Mouse (Mus musculus) liver, embryonic 13.5 days (tissue): ENCODE results near the gene Rasal2. TPM values are rescaled to one million over a fixed set of nuclear protein-coding genes. Genes with fewer than 3 reads are reported as not detected.
"Not testable (repeated sequence)": the region's sequence is repeated elsewhere in the genome, so short reads cannot be mapped to it uniquely, and the experiment has no call there.

Experiments
- ATAC-seq: fragments of 200-750 bp; cut with Nextera tagmentation; 2 replicates; pipeline ENCODE4 v1.8.0; 2017; ENCODE audit warnings: low read depth, mild to moderate bottlenecking, moderate number of reproducible peaks, moderate library complexity
- DNase-seq: peaks from one replicate; pipeline ENCODE4 v3.0.0; 2022
- H3K27ac ChIP-seq: fragments of 300-500 bp; sonication (generic); 2 replicates; pipeline ENCODE4 v1.5.1; 2015; ENCODE audit warnings: moderate library complexity, mild to moderate bottlenecking, inconsistent platforms
- H3K27me3 ChIP-seq: fragments of 300-500 bp; sonication (generic); 2 replicates; pipeline ENCODE4 v1.6.1; 2015; ENCODE audit warnings: mild to moderate bottlenecking, inconsistent platforms
- H3K36me3 ChIP-seq: fragments of 300-500 bp; sonication (generic); 2 replicates; pipeline ENCODE4 v1.6.1; 2015; ENCODE audit warnings: mild to moderate bottlenecking, inconsistent platforms
- H3K4me1 ChIP-seq: fragments of 300-500 bp; sonication (generic); replicated peaks from 2 replicates; pipeline ENCODE4 v1.6.1; 2015; ENCODE audit warnings: inconsistent platforms
- H3K4me2 ChIP-seq: fragments of 300-500 bp; sonication (generic); 2 replicates; pipeline ENCODE4 v1.6.1; 2015; ENCODE audit warnings: inconsistent platforms, mild to moderate bottlenecking, moderate library complexity
- H3K4me3 ChIP-seq: fragments of 300-500 bp; sonication (generic); replicated peaks from 2 replicates; pipeline ENCODE4 v1.5.1; 2015; ENCODE audit warnings: mild to moderate bottlenecking, inconsistent platforms
- H3K9ac ChIP-seq: fragments of 300-500 bp; sonication (generic); 2 replicates; pipeline ENCODE4 v1.6.1; 2015; ENCODE audit warnings: mild to moderate bottlenecking, inconsistent platforms
- H3K9me3 ChIP-seq: fragments of 300-500 bp; sonication (generic); replicated peaks from 2 replicates; pipeline ENCODE4 v1.6.1; 2016; ENCODE audit warnings: inconsistent platforms
- WGBS: fragments of 180-500 bp; shearing (Covaris S2); methylation state at CpG from one replicate; pipeline ENCODE4 v1.1.7; 2015; ENCODE audit not compliant: insufficient replicate concordance; 5-methylcytosine and 5-hydroxymethylcytosine counted together
- polyA plus RNA-seq: library from polyadenylated mRNA; unstranded; fragments of >200 nt; fragmentation: Nextera tagmentation; extraction: Ambion mirVana; gene quantifications from 2 replicates; pipeline ENCODE4 v1.2.1, GENCODE M21; 2015

Rasal2 gene
- polyA plus RNA-seq, 1 experiment from 2014 or later: 1.5 TPM

DNA sequence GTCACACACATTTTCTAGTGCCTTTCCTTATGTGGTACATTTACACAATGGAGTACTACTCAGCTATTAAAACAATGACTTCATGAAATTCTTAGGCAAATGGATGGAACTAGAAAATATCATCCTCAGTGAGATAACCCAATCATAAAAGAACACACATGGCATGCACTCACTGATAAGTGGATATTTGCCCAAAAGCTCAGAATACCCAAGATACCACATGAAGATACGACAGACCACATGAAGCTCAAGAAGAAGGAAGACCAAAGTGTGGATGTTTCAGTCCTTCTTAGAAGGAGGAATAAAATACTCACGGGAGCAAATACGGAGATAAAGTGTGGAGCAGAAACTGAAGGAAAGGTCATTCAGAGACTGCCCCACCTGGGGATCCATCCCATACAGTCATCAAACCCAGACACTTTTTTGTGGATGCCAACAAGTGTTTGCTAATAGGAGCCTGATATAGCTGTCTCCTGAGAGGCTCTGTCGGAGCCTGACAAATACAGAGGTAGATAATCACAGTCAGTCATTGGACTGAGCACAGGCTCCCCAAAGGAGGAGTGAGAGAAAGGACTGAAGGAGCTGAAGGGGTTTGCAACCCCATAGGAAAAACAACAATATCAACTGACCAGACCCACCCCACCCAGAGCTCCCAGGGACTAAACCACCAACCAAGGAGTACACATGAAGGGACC lies 175.6 kb downstream of the Rasal2 start:
- not testable (repeated sequence) for H3K4me2 ChIP-seq, H3K36me3 ChIP-seq, DNase-seq, H3K9me3 ChIP-seq, H3K27me3 ChIP-seq, H3K4me1 ChIP-seq, H3K9ac ChIP-seq, H3K27ac ChIP-seq, H3K4me3 ChIP-seq
- peak; percentile 58 for ATAC-seq
- 61% methylated on average over 4 of the region's 4 CpGs for WGBS

DNA sequence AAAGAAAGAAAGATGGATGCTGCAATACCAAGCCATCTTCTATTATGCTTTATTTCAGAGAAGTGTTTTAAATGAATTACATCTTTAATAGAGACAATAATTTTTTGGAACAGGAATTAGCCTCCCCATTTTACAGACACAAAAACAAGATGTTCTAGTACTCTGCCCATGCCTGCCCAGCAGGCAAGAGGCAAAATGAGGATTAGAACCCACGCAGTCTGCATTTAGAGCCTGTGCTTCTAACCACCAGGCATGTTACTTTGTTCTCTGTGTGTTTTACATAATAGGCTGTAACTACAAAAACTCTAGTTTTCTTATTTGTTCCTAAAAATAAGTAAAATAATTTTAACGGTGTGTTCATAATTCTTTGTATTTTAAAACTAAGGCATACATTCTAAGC lies 178.9 kb downstream of the Rasal2 start:
- ATAC-seq: no peak
- H3K27me3 ChIP-seq: no peaks in the 10 kb centered on the region

GRCm38 (mm10) chr1:157232372-157232771 lies 180.0 kb downstream of the Rasal2 start:
- Histone ChIP-seq H3K36me3 (no peaks in the 10 kb centered on the region), H3K4me3 (no peak overlapping the region), H3K9ac (no peak overlapping the region), H3K4me2 (no peak overlapping the region), H3K27me3 (no peaks in the 10 kb centered on the region), H3K4me1 (peaks cover 6% of the 10 kb centered on the region), H3K27ac (no peak overlapping the region), H3K9me3 (no peaks in the 10 kb centered on the region)
- no peak for ATAC-seq
- 44% methylated on average over 4 of the region's 4 CpGs for WGBS
- no peak for DNase-seq

More for the DNA sequence above, 178.9 kb downstream of the Rasal2 start:
- WGBS: 78% methylated on average over 2 of the region's 2 CpGs
- H3K4me1 ChIP-seq: peaks cover 6% of the 10 kb centered on the region
- H3K9ac ChIP-seq: no peak overlapping the region
- no peaks in the 10 kb centered on the region for H3K9me3 ChIP-seq
- DNase-seq: no peak
- H3K4me2 ChIP-seq: no peak overlapping the region
- H3K36me3 ChIP-seq: no peaks in the 10 kb centered on the region
- H3K27ac ChIP-seq: no peak overlapping the region
- no peak overlapping the region for H3K4me3 ChIP-seq

GRCm38 (mm10) chr1:157231016-157231415 lies 181.4 kb downstream of the Rasal2 start:
- no peak for DNase-seq
- no peak overlapping the region for H3K4me3 ChIP-seq
- H3K36me3 ChIP-seq: no peaks in the 10 kb centered on the region
- ATAC-seq: no peak
- no peak overlapping the region for H3K9ac ChIP-seq
- no peaks in the 10 kb centered on the region for H3K4me1 ChIP-seq
- no peaks in the 10 kb centered on the region for H3K27me3 ChIP-seq
- H3K4me2 ChIP-seq: no peak overlapping the region
- no peaks in the 10 kb centered on the region for H3K9me3 ChIP-seq
- H3K27ac ChIP-seq: no peak overlapping the region
- WGBS: 46% methylated on average over 8 of the region's 8 CpGs

DNA sequence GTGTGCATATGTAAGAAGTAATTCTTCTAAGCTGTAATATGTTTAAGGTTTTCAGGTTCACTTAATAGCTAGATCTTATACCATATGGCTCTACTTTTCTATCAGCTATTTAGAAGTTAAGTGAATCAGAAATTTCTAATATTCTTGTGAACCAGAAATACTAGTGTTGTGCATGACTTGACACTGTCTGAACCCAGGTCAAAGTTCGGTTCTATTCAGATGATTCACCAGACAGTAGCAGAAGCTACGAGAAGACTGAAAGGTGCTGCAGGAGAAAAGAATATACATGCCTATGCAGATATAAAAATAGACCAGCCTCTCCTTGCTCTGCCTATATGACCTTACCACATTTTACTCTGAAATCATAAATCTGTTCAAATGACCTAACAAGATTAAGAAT lies 182.0 kb downstream of the Rasal2 start:
- no peak for DNase-seq
- Histone ChIP-seq H3K9me3 (no peaks in the 10 kb centered on the region), H3K27me3 (no peaks in the 10 kb centered on the region), H3K4me1 (no peaks in the 10 kb centered on the region), H3K4me2 (no peak overlapping the region), H3K4me3 (no peak overlapping the region), H3K9ac (no peak overlapping the region), H3K36me3 (no peaks in the 10 kb centered on the region), H3K27ac (no peak overlapping the region)
- ATAC-seq: no peak
- WGBS: 58% methylated on average over 2 of the region's 2 CpGs

DNA sequence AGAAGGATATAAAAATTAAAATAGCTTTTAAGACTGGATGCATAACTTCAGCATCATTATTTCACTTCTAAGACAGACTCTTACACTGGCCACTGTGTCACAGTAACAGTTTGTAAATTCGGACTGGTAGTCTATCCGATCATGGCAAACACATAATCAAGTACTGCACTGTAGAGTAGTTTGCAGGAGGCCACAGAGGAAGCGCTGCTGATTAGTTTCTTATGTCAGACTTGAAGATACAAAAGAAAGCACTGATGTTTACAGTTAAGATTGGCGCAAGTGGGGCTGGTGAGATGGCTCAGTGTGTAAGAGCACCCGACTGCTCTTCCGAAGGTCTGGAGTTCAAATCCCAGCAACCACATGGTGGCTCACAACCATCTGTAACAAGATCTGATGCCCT lies 187.4 kb downstream of the Rasal2 start:
- no peak overlapping the region for H3K9ac ChIP-seq
- H3K9me3 ChIP-seq: no peaks in the 10 kb centered on the region
- 77% methylated on average over 6 of the region's 6 CpGs for WGBS
- ATAC-seq: no peak
- no peaks in the 10 kb centered on the region for H3K27me3 ChIP-seq
- no peaks in the 10 kb centered on the region for H3K36me3 ChIP-seq
- no peak overlapping the region for H3K4me3 ChIP-seq
- H3K4me1 ChIP-seq: no peaks in the 10 kb centered on the region
- no peak for DNase-seq
- no peak overlapping the region for H3K4me2 ChIP-seq
- no peak overlapping the region for H3K27ac ChIP-seq

- Histone ChIP-seq H3K4me1 (no peaks in the 10 kb centered on the region), H3K4me2 (no peak overlapping the region), H3K27me3 (no peaks in the 10 kb centered on the region), H3K9me3 (no peaks in the 10 kb centered on the region), H3K27ac (no peak overlapping the region), H3K36me3 (no peaks in the 10 kb centered on the region), H3K4me3 (no peak overlapping the region), H3K9ac (no peak overlapping the region)
- DNase-seq: peak; percentile 12
- WGBS: 36% methylated on average over 3 of the region's 3 CpGs
- peak; percentile 58 for ATAC-seq
Observed at GRCm38 (mm10) chr1:157220910-157221309, 191.5 kb downstream of the Rasal2 start.

DNA sequence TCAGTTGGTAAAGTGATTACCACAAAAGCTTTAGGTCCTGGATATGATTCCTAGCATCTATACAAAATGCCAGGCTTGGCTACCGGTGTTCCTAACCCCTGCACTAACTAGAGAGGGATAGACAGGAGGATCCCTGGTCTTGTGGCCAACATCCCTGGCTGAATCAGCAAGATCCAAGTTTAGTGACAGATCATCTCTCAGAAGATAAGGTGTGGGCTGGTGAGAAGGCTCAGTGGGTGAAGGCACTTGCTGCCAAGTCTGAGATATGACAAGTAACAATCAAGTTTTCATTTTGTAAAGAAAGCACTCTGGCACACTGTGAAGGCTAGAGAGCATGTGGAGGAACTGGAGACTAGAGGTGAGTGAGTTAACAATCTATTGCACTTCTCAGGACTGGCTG lies 191.9 kb downstream of the Rasal2 start:
- Histone ChIP-seq H3K9ac (no peak overlapping the region), H3K36me3 (no peaks in the 10 kb centered on the region), H3K4me1 (no peaks in the 10 kb centered on the region), H3K27me3 (no peaks in the 10 kb centered on the region), H3K9me3 (no peaks in the 10 kb centered on the region), H3K4me2 (no peak overlapping the region), H3K27ac (no peak overlapping the region), H3K4me3 (no peak overlapping the region)
- ATAC-seq (no peak), DNase-seq (no peak)
- 68% methylated on average over 1 of the region's 1 CpGs for WGBS

DNA sequence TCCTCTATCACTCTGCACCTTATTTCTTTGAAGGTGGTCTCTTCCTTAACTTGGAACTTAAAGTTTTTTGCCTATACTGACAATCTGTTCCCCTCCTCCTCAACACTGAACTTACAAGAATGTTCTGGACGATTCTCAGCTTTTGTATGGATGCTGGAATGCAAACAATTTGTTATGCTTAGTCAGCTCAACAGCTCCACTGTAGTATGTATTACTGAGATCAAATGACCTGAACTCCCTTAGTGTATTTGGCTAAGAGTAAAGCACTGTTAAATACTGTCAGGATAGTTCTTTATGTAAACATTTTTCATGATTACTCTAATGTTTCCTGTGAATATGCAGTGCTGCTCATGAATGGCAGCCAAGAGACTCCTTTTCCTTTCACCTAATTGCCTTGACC lies 203.6 kb downstream of the Rasal2 start:
- H3K27ac ChIP-seq: no peak overlapping the region
- ATAC-seq (no peak), DNase-seq (no peak)
- H3K4me3 ChIP-seq: no peak overlapping the region
- H3K27me3 ChIP-seq: no peaks in the 10 kb centered on the region
- no peak overlapping the region for H3K9ac ChIP-seq
- no peaks in the 10 kb centered on the region for H3K36me3 ChIP-seq
- H3K4me1 ChIP-seq: no peaks in the 10 kb centered on the region
- H3K4me2 ChIP-seq: no peak overlapping the region
- H3K9me3 ChIP-seq: no peaks in the 10 kb centered on the region
- WGBS: 46% methylated on average over 1 of the region's 1 CpGs

DNA sequence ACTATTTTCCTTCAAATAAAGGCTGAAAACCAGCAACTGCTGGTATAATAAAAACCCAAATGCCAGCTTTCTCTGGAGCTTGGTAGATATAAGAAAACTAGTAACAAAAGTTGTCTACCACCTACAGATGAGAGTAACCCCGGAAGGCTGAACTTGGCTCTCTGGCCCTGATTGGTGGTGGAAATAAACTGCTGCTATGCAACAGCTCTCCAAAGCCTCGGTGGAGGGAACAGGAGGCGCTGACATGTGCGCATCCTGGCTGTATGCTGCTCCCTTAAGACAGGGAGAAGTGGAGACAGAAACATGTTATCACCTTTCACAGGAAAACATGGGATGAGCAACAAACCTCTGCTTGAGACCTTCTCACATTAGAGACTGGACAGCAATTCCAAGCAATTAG lies 206.7 kb downstream of the Rasal2 start:
- Histone ChIP-seq H3K9ac (no peak overlapping the region), H3K27ac (no peak overlapping the region), H3K36me3 (no peaks in the 10 kb centered on the region), H3K4me3 (no peak overlapping the region), H3K4me1 (no peaks in the 10 kb centered on the region), H3K9me3 (no peaks in the 10 kb centered on the region), H3K27me3 (no peaks in the 10 kb centered on the region), H3K4me2 (no peak overlapping the region)
- no peak for DNase-seq
- 61% methylated on average over 4 of the region's 4 CpGs for whole genome bisulfite sequencing
- no peak for ATAC-seq

DNA sequence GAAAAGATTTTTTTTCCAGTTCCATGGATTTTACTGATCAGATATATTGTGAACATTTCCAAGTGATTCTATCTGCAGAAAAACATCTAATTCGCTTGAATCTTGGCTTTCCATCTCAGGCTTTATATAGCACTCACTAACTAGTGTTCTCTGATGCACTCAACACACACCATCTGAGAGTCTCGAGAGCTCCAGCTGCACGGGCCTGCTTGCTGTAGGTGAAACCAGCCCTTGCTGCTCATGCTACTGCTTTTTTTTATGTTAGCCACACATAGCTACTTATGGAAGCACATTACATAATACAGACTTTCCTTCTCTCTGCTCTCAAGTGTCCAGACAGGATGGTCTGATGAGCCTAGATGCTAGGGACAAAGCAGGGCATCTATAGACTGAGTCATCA lies 229.4 kb downstream of the Rasal2 start:
- WGBS: 69% methylated on average over 3 of the region's 3 CpGs
- no peak for DNase-seq

DNA sequence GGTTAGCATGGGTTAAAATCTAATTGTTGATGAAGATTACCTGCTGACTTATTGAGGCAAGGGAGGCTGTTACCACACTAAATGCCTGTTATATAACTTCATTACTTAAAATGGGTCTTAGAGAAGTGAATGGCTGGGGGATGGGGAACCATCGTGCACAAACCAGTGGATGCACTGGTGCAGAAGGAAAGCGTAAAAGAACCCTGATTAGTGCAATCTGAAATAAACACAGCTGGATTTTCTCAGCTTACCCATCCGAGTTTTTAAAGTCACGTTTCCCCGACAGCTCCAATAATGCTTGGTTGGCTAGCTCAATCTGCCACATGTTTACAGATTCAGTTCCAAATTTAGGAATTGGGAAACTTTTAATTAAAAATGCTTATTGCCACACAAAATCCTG lies 230.0 kb downstream of the Rasal2 start:
- Histone ChIP-seq H3K9me3 (no peaks in the 10 kb centered on the region), H3K36me3 (no peaks in the 10 kb centered on the region), H3K27me3 (no peaks in the 10 kb centered on the region), H3K9ac (no peak overlapping the region), H3K4me3 (no peak overlapping the region), H3K4me2 (no peak overlapping the region), H3K27ac (no peak overlapping the region), H3K4me1 (no peaks in the 10 kb centered on the region)
- ATAC-seq (no peak), DNase-seq (no peak)
- 53% methylated on average over 5 of the region's 5 CpGs for WGBS

More for the DNA sequence above, 229.4 kb downstream of the Rasal2 start:
- ATAC-seq: no peak
- H3K27me3 ChIP-seq: no peaks in the 10 kb centered on the region
- H3K9ac ChIP-seq: no peak overlapping the region
- no peaks in the 10 kb centered on the region for H3K4me1 ChIP-seq
- H3K9me3 ChIP-seq: no peaks in the 10 kb centered on the region
- no peaks in the 10 kb centered on the region for H3K36me3 ChIP-seq
- no peak overlapping the region for H3K27ac ChIP-seq
- no peak overlapping the region for H3K4me2 ChIP-seq
- no peak overlapping the region for H3K4me3 ChIP-seq
